Mouse (Mus musculus) spleen, postnatal 14 days (tissue): ENCODE measurements around the gene Tmem190.
"Not testable (repeated sequence)": the region's sequence is repeated elsewhere in the genome, so short reads cannot be mapped to it uniquely, and the experiment has no call there.

Source experiments
- DNase-seq, 2 experiments: peaks; one replicate each; pipeline ENCODE4 v3.0.0; 2021 to 2022; ENCODE audit warnings: low spot score in 2 of 2

Gene Tmem190

GRCm38 (mm10) chr7:4776131-4776530 lies 6.6 kb upstream of the Tmem190 start:
- no peak for DNase-seq

GRCm38 (mm10) chr7:4776861-4777830 lies 5.6 kb upstream of the Tmem190 start:
- DNase-seq = no peak

- no peak for DNase-seq
Measured at GRCm38 (mm10) chr7:4777851-4778637, 4.7 kb upstream of the Tmem190 start.

- DNase-seq = no peak
Measured at GRCm38 (mm10) chr7:4779921-4780320, 2.8 kb upstream of the Tmem190 start.

- no peak for DNase-seq
Measured at GRCm38 (mm10) chr7:4782130-4782529, 607 bp upstream of the Tmem190 start.

- DNase-seq = no peak
Measured at GRCm38 (mm10) chr7:4783667-4784268, 1.0 kb downstream of the Tmem190 start.

- peak; percentile 32 to 42 for DNase-seq
Measured at GRCm38 (mm10) chr7:4788499-4789435, 6.0 kb downstream of the Tmem190 start.

GRCm38 (mm10) chr7:4789436-4789935 lies 6.7 kb downstream of the Tmem190 start, which contains the start of gene Tmem238:
TSS of gene Tmem238 (minus strand) at chr7:4789656.
- DNase-seq = peak; percentile 32 to 33

- DNase-seq = peak; percentile 86 to 92
Measured at GRCm38 (mm10) chr7:4792278-4793212, 9.8 kb downstream of the Tmem190 start, which contains the start of gene Rpl28. TSS of gene Rpl28 (plus strand) at chr7:4792874.

- DNase-seq = not testable (repeated sequence)
Measured at GRCm38 (mm10) chr7:4793248-4793647, 10.5 kb downstream of the Tmem190 start.

GRCm38 (mm10) chr7:4793674-4794073 lies 10.9 kb downstream of the Tmem190 start:
- no peak for DNase-seq

- no peak for DNase-seq
Measured at GRCm38 (mm10) chr7:4794631-4795168, 12.0 kb downstream of the Tmem190 start.

GRCm38 (mm10) chr7:4795767-4796433 lies 13.2 kb downstream of the Tmem190 start:
- no peak for DNase-seq

- no peak for DNase-seq
Measured at GRCm38 (mm10) chr7:4802247-4802646, 19.5 kb downstream of the Tmem190 start.

- peak in 1 of 2 experiments; percentile 38 for DNase-seq
Measured at GRCm38 (mm10) chr7:4806716-4807115, 24.0 kb downstream of the Tmem190 start.

- DNase-seq = not testable (repeated sequence)
Measured at GRCm38 (mm10) chr7:4811131-4811530, 28.4 kb downstream of the Tmem190 start.

- DNase-seq = peak; percentile 17 to 26
Measured at GRCm38 (mm10) chr7:4811842-4812302, 29.1 kb downstream of the Tmem190 start.
